Mouse (Mus musculus): ENCODE data around the gene Dpm1.

DNA sequence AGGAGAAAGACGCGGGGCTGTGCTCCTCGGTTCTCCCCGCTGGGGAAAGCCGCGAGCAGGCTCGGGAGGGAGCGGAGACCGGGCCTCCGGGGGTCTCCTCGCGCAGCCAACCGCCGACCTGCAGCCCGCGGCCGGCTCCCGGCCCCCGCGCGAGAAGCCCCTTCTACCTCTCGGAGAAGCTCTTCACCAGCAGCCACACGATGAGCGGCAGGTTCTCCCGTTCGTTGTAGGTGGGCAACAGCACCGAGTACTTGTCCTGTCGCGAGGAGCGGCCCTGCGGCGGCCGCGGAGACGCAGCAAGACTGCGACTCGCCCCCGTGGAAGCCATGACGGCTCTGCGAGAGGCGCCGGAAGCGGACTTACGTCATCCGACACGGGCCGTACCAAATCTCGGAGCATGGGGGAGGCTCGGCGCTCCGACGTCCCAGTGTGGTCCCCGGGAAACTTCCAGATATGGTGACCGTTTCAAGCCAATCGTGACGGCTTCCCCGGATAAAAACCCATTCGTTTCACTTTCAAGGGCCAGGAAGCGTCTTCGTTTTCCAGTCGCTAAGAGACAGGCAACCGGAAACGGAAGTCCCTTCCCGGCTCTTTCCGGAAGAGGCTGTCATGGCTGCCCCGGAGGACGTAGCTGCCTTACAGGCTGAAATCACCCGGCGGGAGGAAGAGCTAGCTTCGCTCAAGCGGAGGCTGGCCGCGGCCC is at the start of gene Dpm1, which contains the start of the genes Gm20716 and Mocs3:
- no peak for TF ChIP-seq GATA1 (IDR thresholded peaks at IDR 0.05; ENCODE audit: borderline replicate concordance, low read length)
- peak; percentile 90; the same call in 1 of the 2 replicates for TF ChIP-seq FLI1 (IDR thresholded peaks at IDR 0.05; ENCODE audit: low read length)

Data from megakaryocyte, embryonic 14.5 days (primary cell).